Mouse (Mus musculus) kidney, postnatal 4 days (tissue): Measurements from ENCODE around the gene Ndufs8.

Source experiments
- DNase-seq, 2 experiments: peaks; one replicate each; pipeline ENCODE4 v3.0.0; 2021; ENCODE audit warnings: mixed read lengths in 2 of 2

Gene Ndufs8

DNA sequence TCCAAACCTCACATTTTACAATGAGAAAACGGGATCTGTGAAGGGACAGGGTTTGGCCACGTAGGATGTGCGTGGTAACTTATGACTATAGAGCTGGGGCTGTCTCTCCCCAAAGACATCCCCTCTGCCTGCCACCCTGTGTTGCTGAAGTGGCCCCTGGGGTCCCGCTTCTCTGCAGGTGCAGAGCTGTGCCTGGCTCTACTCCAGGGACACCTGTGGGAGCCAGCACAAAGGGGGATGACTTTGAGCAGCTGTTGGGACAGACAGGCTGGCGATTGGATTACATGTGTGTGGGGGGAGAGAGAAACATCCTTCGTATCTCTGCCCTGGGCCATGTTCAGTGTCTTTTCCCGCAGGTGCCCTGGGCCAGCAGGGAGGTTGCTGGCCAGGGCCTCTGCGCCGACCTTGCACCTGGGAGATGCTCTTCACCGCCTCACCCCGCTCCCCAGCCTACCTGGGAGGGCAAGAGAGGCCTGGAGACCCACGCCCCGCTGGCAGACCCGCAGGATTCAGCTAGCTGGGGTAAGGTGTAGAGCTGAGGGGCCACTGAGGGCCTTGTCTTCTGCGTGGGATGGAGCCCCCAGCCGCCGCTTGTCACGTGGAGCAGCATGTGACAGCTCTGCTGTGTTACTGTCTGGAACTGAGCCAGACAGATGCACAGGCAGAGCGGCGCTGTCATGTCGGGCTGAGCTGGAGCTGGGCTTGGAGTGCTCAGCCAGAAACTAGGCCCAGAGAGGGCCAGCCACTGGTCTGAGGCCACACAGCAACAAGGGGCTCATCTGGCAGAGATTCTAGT lies 17.9 kb upstream of the Ndufs8 start:
- DNase-seq, result no peak

DNA sequence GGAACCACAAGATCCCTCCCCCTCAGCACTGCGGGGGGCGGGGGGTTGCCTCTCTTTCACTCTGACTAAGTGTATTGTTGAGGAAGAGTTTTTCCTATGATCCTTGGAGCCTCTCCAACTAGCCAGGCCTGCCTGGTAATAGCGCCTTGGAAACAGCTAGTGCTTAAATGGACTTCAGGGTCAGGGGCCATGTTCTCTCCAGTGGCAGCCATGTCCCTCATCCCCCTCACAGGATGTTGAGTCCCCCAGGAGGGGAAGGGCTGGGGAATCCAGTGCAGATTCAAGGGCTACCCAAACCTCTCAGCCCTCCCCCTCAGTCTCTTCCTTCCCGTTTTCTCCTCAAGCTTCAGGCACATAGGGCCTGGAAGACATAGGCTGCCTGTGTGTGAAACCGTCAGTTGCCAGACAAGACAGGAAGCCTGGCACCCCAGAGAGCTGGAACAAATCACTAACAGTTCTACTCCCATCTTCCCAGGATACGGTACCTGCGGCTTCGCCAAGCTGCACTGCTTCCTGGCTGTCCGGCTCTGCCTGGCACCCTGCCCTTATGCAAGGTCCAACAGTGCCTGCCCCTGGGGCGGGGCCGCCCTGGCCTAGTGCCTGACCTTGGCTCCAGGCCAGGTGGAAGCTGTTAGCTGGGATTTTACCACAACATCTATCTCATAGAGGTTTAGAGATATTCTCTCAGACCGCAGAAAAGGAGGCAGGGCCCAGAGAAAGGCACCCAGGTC lies 16.8 kb upstream of the Ndufs8 start, which contains the start of gene Aldh3b1:
Aldh3b1 (minus strand) TSS at position 598 of the 731 bp plus-strand sequence.
- DNase-seq, result peak; percentile 80 to 88

DNA sequence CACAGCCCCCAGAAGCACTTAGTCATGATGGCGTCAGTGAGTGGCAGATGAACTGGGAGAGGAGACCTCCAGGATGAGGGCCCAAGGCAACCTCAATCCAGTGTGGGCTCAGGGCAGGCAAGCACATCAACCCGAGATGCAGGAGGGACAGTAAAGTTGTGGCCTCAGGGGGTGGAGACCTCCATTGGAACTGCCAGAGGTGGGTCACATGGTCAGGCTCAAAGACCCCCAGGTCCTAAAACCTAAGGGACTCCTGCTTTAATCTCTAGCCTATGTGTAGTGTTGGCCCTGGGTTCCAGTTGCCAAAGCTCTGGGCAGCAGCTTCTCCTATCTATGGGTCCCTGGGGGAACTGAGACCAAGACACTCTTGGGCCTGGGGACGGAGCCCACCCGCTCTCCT lies 16.2 kb upstream of the Ndufs8 start:
- no peak for DNase-seq

DNA sequence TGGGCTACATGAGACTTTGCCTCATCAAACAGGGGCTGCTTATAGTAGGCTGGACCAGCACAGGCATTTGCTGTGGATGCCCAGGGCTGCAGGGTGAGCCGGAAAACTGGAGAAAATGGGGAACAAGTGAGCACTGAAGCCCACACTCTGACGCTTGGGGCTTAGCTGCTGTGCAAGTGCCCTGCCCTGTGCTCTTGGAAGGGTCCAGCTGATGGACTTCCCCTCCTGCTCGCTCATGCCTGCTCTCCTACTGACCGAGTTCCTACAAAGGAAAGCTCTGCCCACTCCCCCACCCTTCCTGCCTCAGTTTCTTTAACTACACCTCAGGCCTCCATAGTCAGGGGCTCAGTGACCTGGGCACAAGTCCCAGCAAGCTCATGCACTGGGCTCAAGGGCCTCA lies 15.4 kb upstream of the Ndufs8 start:
- no peak for DNase-seq

DNA sequence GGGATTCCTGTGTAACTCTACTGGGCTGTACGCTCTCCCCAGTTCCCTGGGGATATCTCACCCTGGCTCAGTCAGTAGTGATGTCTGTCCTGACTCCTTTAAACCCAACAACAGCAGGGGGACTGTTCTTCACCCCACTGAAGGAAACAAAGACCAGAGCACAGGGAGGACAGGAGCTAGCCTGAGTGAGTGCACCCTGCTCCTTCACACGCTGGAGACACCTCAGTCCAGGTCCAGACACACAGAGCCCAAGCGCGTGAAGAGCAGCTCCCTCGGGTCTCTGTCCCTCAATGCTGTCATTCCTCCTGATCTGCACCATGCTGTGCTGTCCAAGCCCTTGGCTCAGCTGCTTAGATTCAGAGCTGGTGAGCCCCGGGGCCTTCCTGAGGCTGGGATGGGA lies 14.1 kb upstream of the Ndufs8 start:
- DNase-seq, result no peak

DNA sequence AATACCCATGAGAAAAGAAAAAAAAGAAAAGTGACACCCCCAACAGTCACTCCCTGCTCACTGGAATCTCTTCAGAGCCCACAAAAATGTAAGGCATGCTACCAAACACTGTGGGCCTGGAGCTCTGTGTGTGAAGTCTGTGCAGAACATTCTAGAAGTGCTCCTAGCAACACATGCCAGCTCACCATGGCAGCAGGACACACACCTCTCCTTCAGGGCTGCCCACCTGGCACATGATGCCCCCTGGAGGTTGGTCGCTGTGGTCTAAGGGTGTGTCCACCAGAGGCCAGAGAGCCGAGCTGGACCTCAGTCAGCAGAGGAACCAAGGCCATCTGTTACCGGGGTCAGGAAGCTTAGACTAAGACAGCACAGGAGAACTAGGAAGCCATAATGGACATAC lies 13.7 kb upstream of the Ndufs8 start:
- DNase-seq, result peak; percentile 53 to 61

DNA sequence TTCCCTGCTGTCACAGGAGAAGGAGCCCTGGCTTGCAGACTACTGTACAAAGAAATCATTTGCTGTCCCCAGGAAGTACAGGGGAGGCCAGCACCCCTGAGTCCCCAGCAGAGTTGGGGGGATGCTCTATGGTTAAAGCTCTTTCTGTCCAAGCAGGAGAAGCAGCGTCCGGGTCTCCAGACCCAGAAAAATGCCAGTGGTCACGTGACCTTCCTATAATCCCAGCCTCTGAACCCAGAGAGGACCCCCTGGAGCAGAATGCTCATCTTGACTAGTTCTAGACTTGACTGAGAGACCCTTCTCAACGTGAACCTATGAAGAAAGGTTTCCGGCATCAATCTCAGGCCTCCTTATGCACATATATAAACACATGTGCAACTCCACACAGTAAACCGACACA lies 13.3 kb upstream of the Ndufs8 start:
- DNase-seq, result no peak

DNA sequence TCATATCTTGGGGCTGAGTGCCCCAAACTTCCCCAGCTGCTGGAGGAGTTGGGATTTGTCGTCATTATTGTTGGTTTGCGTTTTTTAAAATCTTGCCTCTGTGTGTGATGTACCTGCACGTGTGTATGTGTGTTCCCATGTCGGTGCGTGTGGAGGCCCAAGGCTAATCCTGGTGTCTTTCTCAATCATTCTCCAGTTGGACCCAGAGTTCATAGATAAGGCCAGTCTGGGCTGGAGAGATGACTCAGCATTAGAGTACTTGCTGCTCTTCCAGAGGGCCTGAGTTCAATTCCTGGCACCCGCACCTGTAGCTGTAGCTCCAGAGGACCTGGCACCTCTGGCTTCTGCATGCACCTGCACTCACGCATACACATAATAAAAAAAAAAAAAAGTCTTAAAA lies 12.3 kb upstream of the Ndufs8 start:
- DNase-seq, result no peak

DNA sequence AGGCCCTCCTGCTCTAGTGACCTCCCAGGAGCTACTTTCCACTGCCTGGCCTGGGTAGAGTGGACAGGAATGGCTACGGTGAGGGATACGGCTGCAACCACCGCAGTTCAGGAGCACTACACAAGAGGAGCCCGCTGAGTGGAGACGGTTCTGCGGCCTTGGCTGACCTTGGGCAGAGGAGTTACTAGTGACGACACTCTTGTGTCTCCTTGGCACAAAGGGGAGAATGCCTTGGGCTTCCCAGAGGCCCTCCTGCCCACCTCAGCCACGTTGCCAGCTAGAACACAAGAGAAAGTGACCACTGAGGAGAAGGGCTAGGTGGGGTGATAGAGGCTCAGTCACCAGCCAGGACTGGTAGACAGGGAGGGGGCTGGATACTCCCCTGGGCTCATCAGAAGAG lies 11.6 kb upstream of the Ndufs8 start:
- peak in 1 of 2 experiments; percentile 12 for DNase-seq

DNA sequence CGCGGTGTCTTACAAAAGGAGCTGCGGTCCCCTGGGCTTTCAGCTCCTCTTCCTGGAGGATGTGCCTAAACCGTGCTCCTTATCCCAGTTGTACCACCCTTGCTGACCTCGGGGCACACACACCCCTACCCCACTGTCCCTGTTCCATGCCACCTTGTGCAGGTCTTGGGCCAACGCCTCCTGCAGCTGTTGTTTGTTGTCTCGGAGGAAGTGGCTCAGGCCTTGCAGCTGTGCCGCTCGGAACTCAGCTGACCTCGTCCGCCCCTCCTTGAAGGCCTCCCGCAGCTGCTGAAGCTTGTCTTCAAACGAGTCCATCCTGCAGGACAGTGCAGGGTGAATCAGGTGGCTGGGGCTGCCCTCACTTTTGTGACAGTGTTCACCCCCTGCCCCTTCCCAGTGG lies 11.0 kb upstream of the Ndufs8 start:
- DNase-seq, result peak; percentile 68 to 79

DNA sequence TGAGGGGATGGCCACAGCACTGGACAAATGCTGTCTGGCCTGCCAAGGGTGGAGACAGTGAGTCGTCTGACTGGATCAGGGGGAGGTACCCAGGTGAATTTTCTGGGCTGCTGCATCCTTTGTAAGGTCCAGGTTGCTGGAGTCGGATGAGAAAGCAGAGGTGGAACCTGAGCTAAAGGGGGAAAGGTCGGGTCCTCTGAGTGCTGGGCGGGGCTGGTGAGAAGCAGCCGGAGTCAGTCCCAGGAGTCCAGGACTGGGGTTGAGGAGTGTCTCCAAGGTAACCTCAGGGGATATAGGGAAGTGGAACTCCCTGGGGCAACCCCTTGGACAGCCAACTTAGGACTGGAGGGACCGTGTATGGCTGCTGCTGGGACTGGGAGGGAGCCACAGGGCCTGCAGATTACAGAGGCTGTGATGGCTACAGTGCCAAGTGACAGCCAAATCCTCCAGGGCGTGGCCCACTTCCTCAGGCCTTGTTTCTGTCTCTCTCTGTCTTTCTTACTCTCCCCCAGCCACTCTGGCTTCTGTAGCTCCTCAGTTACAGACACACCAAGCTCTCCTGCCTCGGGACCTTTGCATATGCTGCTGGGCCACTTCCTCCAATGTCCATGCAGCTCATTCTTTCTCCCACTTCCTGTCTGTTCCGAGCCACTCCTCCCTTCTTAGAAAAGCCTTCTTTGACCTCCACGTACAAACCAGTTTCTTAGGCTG lies 10.2 kb upstream of the Ndufs8 start:
- DNase-seq, result peak in 1 of 2 experiments; percentile 39

DNA sequence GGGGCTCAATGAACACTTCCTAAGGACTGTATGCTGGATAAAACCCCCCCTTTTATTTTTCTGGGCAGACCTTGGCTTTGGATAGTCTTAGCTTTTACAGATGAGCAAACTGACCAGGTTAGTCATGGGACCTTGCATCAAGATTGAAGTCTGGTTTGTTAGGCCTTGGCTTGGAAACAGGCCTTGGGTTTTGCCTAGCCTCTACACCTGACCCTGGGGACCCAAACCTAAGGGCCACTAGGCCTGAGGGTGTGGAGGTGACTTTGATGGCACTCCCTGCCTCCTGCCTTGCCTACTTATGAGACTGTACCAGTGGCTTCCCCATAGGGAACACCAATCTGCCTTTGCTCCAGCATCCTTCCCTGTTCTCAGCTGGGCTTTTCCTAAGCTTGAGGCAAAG lies 7.4 kb upstream of the Ndufs8 start:
- no peak for DNase-seq

DNA sequence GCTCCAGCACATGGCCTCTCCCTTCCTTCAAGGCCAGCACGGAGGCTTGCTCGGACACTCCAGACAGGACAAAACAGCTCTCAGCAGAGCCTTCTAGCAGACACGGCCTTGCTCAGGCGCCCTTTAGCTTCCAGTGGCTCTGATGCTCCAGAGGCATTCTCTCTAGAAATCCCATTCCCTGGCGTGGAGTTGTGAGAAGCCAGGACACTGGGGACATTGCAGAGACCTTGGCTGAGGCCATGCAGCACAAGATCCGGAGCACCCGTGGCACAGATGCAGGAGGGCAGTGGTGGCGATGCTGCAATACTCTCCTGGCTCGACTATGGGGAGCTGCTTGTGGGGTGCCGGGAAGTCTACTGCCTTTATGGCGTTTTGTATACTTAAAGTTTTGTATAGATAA lies 4.2 kb upstream of the Ndufs8 start:
- no peak for DNase-seq

DNA sequence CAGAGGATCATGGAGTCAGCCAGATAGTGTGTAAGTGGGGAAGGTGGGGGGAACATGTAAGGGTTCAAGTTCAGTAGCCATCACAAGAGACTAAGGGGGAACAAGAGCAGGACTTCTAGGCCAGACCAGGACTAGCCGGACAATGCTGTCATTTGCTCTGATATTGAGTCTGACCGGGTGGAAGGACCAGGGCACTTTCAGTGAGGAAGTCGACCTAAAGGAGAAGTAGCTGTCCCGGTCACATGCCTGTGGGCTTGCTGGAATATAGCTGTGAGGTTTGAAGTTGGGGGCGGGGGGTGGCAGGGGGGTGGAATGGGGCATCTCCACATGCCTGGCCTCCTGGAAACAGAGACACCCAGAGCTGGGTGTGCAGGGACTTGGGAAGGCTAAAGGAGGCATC lies 2.0 kb upstream of the Ndufs8 start:
- no peak for DNase-seq

DNA sequence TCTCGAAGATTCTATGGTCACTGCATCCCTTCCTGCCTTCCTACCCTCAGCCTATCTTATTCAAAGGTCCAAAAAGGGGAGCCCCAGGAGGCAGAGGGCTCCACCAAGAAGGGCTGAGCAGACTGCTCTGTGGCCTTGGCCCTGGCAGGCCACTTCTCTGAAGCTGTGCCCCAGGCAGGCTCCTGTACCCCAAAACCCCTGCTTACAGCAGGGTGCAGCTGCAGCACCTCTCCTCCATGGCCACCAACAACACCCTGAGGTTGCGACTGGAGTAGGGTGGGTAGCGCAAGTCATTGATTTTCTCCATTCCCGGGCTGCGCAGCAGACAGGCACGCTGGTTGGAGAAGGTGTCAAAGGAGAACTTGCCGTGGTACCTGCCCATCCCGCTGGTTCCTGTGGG lies 1.1 kb upstream of the Ndufs8 start:
- DNase-seq, result no peak

DNA sequence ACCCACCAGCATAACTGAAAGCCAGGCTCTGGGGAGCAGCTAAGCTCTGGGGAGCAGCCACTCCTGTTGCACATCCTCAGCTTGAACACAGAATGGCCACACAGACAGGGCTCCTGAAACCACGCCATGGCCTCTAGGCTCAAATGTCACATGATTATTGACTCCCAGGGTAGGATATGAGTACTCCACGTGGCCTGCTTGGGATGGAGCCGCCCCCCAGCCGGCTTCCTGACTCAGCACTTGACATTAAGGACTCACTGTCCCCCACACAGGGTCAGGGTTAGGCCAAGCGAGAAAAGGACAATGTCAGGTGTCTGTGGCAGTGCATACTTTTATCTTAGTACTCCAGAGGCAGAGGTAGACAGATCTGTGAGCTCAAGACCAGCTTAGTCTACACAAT lies 2.4 kb downstream of the Ndufs8 start:
- no peak for DNase-seq

DNA sequence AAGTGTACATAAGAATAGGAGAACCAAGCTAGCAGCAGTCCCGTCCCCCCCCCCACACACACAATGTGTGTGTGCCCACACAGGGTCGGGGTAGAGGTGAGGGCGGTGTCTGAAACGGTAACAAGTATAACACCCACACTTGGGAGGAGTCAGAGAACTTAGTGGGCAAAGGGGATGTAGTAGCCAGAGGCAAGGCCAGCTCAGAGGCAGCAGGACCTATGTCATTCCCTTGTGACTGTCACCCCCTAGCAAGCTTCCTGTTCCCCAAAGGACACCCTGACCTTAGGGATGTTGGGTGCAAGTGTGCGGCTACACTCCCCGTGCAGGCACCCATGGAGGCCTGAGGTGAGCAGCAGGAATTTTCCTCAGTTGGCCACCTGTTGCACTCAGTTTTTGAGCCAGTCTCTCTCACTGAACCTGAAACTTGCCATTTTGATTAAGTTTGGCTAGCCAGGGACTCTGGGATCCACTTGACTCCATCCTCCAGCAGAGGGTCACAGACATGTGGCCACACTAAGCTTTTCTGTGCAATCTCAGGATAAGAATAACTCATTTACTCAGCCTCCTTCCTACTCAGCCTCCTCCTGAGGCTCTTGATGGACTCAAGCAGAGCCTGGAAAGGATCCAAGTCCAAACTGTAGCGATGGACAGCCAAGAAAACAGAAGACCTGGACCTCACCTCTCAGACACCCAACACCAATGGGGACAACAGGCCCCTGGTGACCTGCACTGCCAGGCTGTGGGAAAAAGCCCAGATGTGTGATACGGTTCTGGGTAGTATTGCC lies 4.5 kb downstream of the Ndufs8 start:
- no peak for DNase-seq

DNA sequence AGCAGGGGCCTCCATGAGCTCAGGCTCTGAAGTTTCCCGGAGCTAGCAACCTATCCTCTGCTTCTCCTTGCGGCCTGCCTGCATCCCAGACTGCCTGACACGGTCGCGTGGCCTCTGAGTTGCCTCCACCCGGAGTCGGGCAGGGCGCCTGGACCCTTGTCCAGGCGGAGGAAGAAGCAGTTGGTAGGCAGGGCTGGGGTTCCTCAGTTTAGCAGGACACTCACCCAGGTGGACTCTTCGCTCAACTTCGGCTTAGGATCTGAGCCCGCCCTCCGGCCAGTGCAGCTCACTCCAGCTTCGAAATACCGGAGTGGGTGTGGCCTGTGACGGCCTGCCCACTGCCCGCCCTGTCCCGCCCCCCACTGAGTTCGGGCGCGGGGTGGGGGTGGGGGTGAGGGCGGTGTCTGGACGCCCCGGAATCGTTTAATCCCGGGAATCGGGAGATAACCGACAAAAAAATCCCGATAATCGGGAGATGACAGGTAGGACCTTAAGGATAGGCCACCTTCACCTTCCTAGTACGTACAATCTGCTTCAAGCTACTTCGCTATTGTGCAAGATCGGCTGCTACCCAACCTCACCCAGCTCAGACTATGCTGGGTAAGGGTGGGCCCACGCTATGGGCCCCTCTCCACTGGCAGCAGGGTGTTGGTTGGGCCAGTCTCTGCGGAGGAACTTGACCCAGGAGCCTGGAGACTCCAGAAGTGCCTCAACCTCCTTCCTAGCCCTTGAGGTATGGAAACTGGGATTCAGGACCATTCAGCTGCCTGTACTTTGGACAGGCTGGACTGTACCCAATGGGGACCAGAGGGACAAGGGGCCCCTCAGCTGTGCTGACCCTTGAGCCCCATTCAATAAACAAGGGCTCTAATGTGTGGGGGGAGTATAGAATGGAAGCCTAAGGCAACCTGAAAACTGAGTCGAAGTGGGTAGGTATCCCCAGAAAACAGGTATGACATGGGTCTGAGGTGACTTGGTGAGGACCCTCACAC lies 5.5 kb downstream of the Ndufs8 start, which contains the start of gene Tcirg1:
Tcirg1 (minus strand) TSS at position 339 of the 992 bp plus-strand sequence.
- peak; percentile 85 to 91 for DNase-seq

DNA sequence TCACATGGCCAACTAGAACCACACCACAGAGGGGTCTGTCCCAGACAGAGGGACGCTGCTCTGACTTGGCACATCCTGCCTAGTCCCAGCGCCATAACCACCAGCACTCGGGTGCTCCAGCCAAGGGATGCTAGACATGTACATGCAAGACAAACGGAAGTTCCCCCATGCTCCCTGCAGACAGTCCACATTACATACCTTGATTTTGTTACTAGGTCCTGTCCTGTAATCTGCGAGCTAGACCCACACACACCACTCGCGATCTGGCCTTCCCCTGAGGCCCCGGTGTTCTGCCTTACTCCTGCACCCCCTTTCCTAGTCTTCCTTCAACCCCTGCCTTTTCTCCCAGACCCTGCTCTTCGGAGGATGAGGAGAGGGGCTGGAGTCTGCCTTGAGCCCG lies 6.2 kb downstream of the Ndufs8 start:
- DNase-seq, result peak in 1 of 2 experiments; percentile 42

DNA sequence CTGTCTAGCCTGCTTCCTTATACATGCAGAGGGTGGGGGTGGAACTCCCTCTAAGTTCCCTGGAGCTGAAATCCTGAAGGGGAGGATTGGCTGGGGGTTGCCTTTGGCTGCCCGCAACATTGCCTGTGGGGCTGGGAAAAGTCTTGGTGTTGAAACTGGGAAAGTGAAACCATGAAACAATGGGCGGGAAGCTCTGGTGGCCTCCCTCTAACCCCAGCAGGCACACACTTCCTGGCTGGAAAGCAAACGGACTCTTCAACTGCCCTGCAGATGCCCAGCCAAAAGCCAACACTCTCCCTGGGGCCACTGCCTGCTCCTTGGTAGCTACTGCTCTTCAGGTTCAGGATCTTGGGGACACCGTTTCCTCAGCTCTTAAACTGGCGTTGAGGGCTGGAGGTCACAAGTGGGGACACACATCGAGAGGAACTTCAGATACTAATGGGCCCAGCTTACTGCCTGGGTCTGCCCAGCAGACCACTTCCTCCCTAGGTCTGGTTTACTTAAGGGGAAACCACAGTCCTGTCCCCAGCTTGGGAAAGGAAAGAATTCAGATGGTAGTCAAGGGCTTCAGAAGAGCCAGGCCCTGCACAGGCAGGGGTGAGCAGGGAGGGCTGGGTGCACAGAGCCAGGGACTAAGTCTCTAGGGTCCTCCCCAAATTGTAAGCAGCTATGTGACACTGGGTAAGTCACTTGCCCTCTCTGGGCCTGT lies 7.2 kb downstream of the Ndufs8 start:
- DNase-seq, result peak; percentile 57 to 71

DNA sequence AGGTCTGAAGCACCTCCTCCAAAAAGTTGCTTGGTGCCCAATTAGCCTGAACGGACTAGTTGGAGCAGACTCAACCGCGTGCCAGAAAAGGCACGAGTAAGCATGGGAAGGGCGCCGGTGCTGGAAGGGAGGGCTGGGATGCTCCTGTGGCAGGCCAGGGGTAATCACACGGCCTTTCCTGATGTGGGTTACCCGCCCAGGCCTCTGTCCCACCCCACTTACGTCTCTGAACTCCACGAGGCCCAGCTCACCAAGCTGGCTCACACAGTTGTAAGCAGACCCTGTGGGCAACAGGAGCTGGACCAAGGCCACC lies 8.3 kb downstream of the Ndufs8 start:
- DNase-seq, result no peak
